Mouse (Mus musculus): ENCODE results near the gene Tma16.

GRCm38 (mm10) chr8:66445351-66445750, 41.0 kb downstream of the Tma16 start:
- TF ChIP-seq CTCF (IDR thresholded peaks at IDR 0.05; ENCODE audit: low read depth) = no peak
- TF ChIP-seq EP300 (IDR thresholded peaks at IDR 0.05; ENCODE audit: low read depth) = no peak

Data from liver, embryonic 14.5 days (tissue).